Mouse (Mus musculus): ENCODE measurements around the gene Galntl6.

GRCm38 (mm10) chr8:58669075-58669474 is 243.4 kb downstream of the Galntl6 start:
- TF ChIP-seq CTCF (IDR thresholded peaks at IDR 0.05; ENCODE audit: extremely low read depth, insufficient read depth, insufficient read length, insufficient replicate concordance) (no peak), POLR2A (IDR thresholded peaks at IDR 0.05; ENCODE audit: low read depth, low read length) (no peak)
